In the genomic region with DNA sequence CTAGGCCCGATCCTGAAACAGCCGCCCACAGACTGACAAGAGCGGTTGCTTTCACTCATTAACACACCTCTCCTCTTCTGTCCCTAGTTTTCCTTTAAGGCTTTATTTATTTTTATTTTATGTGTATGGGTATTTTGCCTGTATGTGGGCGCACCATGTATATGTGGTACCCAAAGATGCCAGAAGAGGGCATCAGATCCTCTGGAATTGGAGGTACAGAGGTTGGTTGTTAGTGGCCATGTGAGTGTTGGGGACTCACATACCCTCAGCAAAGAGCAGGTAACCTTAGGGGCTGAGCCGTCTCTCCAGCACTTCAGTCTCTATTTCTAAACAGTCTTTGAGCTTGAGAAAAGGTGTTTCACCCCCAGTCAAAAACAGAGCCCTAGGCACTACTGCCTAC, we compare ENCODE assay signal across 7 mouse cellular contexts. TPM values are rescaled to one million over a fixed set of nuclear protein-coding genes. Genes with fewer than 3 reads are reported as not detected.
A peak's percentile ranks its signal among the peaks of the same experiment; 100 is the strongest.
DNase-seq lines count a peak whose midpoint lies in the region; ATAC-seq and TF ChIP-seq lines count a peak whose summit lies in the region.

No protein-coding gene starts in this region.

- no peak overlapping the region for H3K27ac ChIP-seq in kidney, adult 2 months (ENCODE audit: insufficient read depth, low read depth, low read length)
- H3K27ac ChIP-seq in kidney, postnatal 0 days: no peak overlapping the region
- H3K27ac ChIP-seq in forebrain, embryonic 11.5 days (ENCODE audit: low read depth, low read length): no peak overlapping the region

- H3K4me2 ChIP-seq in kidney, postnatal 0 days (ENCODE audit: low read length): no peak overlapping the region
- no peak overlapping the region for H3K4me2 ChIP-seq in forebrain, embryonic 11.5 days (ENCODE audit: low read depth, low read length, severe bottlenecking)

- DNase-seq in kidney, adult 2 months: peak; percentile 63
- no peak for DNase-seq in kidney, adult 11 months
- peak; percentile 55 to 59 for DNase-seq in B cell, adult 2 months
- peak; percentile 42 to 62 for DNase-seq in CD8-positive naive resting alpha-beta T cell, adult 2 months (ENCODE audit: low read depth in 2 of 2, low spot score in 2 of 2)
- DNase-seq in kidney, postnatal 0 days (ENCODE audit: low spot score): peak; percentile 61
- DNase-seq in neural tube, embryonic 10.5 days (ENCODE audit: extremely low spot score, low spot score): no peak
- no peak for DNase-seq in forebrain, embryonic 11.5 days (ENCODE audit: low spot score)

- H3K36me3 ChIP-seq in kidney, adult 2 months (ENCODE audit: control insufficient read depth, insufficient read depth, low read length): no peaks in the 10 kb centered on the region
- peaks cover 28% of the 10 kb centered on the region for H3K36me3 ChIP-seq in kidney, postnatal 0 days (ENCODE audit: insufficient read depth, low read length)
- H3K36me3 ChIP-seq in forebrain, embryonic 11.5 days (ENCODE audit: control insufficient read depth, insufficient read depth, low read length): peaks cover 4% of the 10 kb centered on the region; the same call in 1 of the 2 replicates

- ATAC-seq in kidney, postnatal 0 days (replicated peaks; ENCODE audit: low FRiP score, low read depth): no peak
- ATAC-seq in forebrain, embryonic 11.5 days (replicated peaks; ENCODE audit: low FRiP score): no peak

- TF ChIP-seq CTCF in kidney, adult 2 months (conservative IDR thresholded peaks at IDR 0.05; ENCODE audit: insufficient read depth, insufficient read length, low read depth, low read length): peak; percentile 44
- TF ChIP-seq CTCF in kidney, postnatal 0 days (IDR thresholded peaks at IDR 0.05; ENCODE audit: low read depth): peak; percentile 74

- peaks cover 2% of the 10 kb centered on the region; the same call in 1 of the 2 replicates for H3K4me1 ChIP-seq in kidney, adult 2 months (ENCODE audit: control insufficient read depth, insufficient read depth, low read length)
- peaks cover 21% of the 10 kb centered on the region for H3K4me1 ChIP-seq in kidney, postnatal 0 days (replicated peaks; ENCODE audit: insufficient read depth, low read length)
- H3K4me1 ChIP-seq in forebrain, embryonic 11.5 days (replicated peaks; ENCODE audit: control insufficient read depth, insufficient read depth, low read length): peaks cover 13% of the 10 kb centered on the region

- H3K9me3 ChIP-seq in kidney, postnatal 0 days (replicated peaks; ENCODE audit: low read length): no peaks in the 10 kb centered on the region
- H3K9me3 ChIP-seq in forebrain, embryonic 11.5 days (ENCODE audit: control insufficient read depth, low read length): no peaks in the 10 kb centered on the region

- WGBS in kidney, adult 2 months: 84% methylated on average over 5 of the region's 5 CpGs
- 89% methylated on average over 5 of the region's 5 CpGs for WGBS in kidney, postnatal 0 days
- 86% methylated on average over 5 of the region's 5 CpGs for WGBS in forebrain, embryonic 11.5 days

- H3K4me3 ChIP-seq in kidney, adult 2 months (ENCODE audit: insufficient read depth, low read depth, low read length): no peak overlapping the region
- no peak overlapping the region for H3K4me3 ChIP-seq in kidney, postnatal 0 days (replicated peaks; ENCODE audit: low read depth, low read length)
- H3K4me3 ChIP-seq in forebrain, embryonic 11.5 days (ENCODE audit: low read depth, low read length): no peak overlapping the region

- no peak for TF ChIP-seq POLR2A in kidney, adult 2 months (IDR thresholded peaks at IDR 0.05; ENCODE audit: low read depth, low read length)

- H3K27me3 ChIP-seq in kidney, adult 2 months (replicated peaks; ENCODE audit: control insufficient read depth, insufficient read depth, low read length): no peaks in the 10 kb centered on the region
- no peaks in the 10 kb centered on the region for H3K27me3 ChIP-seq in kidney, postnatal 0 days (ENCODE audit: insufficient read depth, low read length)
- no peaks in the 10 kb centered on the region for H3K27me3 ChIP-seq in forebrain, embryonic 11.5 days (ENCODE audit: control insufficient read depth, insufficient read depth, low read length)

- no peak overlapping the region for H3K9ac ChIP-seq in kidney, postnatal 0 days (ENCODE audit: low read depth, low read length)
- no peak overlapping the region for H3K9ac ChIP-seq in forebrain, embryonic 11.5 days (ENCODE audit: low read length)

RNA-seq across cellular contexts. Expression of gene Rpp25l, which starts 2.3 kb away (rescaled TPM):
- polyA plus RNA-seq in kidney, adult 2 months (2012; rRNA removed): 57.0 and 62.2 TPM in 2 replicates
- polyA plus RNA-seq in kidney, postnatal 0 days (2015; fragmentation: Nextera tagmentation; extraction: Ambion mirVana): 63.3 and 65.2 TPM in 2 replicates
- polyA plus RNA-seq in forebrain, embryonic 11.5 days (2014; fragmentation: Nextera tagmentation; extraction: Ambion mirVana): 92.0 and 92.5 TPM in 2 replicates

RNA-seq across cellular contexts. Expression of gene Dctn3, which starts 7.4 kb away (rescaled TPM):
- polyA plus RNA-seq in kidney, adult 2 months (2012; rRNA removed): 76.0 and 92.6 TPM in 2 replicates
- polyA plus RNA-seq in kidney, postnatal 0 days (2015; fragmentation: Nextera tagmentation; extraction: Ambion mirVana): 152 and 154 TPM in 2 replicates
- 135 and 142 TPM in 2 replicates for polyA plus RNA-seq in forebrain, embryonic 11.5 days (2014; fragmentation: Nextera tagmentation; extraction: Ambion mirVana)

RNA-seq across cellular contexts. Expression of gene Arid3c, which starts 15.3 kb away (rescaled TPM):
- not detected in 2 replicates for polyA plus RNA-seq in kidney, adult 2 months (2012; rRNA removed)
- polyA plus RNA-seq in kidney, postnatal 0 days (2015; fragmentation: Nextera tagmentation; extraction: Ambion mirVana): 0.08 and 0.14 TPM in 2 replicates
- 0.59 and 0.80 TPM in 2 replicates for polyA plus RNA-seq in forebrain, embryonic 11.5 days (2014; fragmentation: Nextera tagmentation; extraction: Ambion mirVana)

RNA-seq across cellular contexts. Expression of gene Il11ra1, which starts 15.8 kb away (rescaled TPM):
- polyA plus RNA-seq in kidney, adult 2 months (2012; rRNA removed): 125 and 126 TPM in 2 replicates
- 157 and 159 TPM in 2 replicates for polyA plus RNA-seq in kidney, postnatal 0 days (2015; fragmentation: Nextera tagmentation; extraction: Ambion mirVana)
- 65.0 and 66.9 TPM in 2 replicates for polyA plus RNA-seq in forebrain, embryonic 11.5 days (2014; fragmentation: Nextera tagmentation; extraction: Ambion mirVana)

RNA-seq across cellular contexts. Expression of gene Cntfr, which starts 18.7 kb away (rescaled TPM):
- polyA plus RNA-seq in kidney, adult 2 months (2012; rRNA removed): 15.4 and 15.9 TPM in 2 replicates
- polyA plus RNA-seq in kidney, postnatal 0 days (2015; fragmentation: Nextera tagmentation; extraction: Ambion mirVana): 8.6 and 8.7 TPM in 2 replicates
- 35.2 and 37.1 TPM in 2 replicates for polyA plus RNA-seq in forebrain, embryonic 11.5 days (2014; fragmentation: Nextera tagmentation; extraction: Ambion mirVana)

Comparison
In these comparisons a context has a peak if more than half of its experiments do, and no peak if none do; other contexts are left out.
1. DNase-seq: peak in kidney, adult 2 months (single experiment), B cell, adult 2 months (2 of 2), CD8-positive naive resting alpha-beta T cell, adult 2 months (2 of 2) and kidney, postnatal 0 days (single experiment); none in kidney, adult 11 months (single experiment), neural tube, embryonic 10.5 days (single experiment) and forebrain, embryonic 11.5 days (single experiment).